Mouse (Mus musculus) heart, embryonic 12.5 days (tissue): Measurements from ENCODE around the gene Xrn2. TPM values are rescaled to one million over a fixed set of nuclear protein-coding genes. Genes with fewer than 3 reads are reported as not detected.
"Not testable (repeated sequence)": the region's sequence is repeated elsewhere in the genome, so short reads cannot be mapped to it uniquely, and the experiment has no call there.

Experiments
- ATAC-seq: fragments of 200-750 bp; cut with Nextera tagmentation; 2 replicates; pipeline ENCODE4 v1.8.0; 2017; ENCODE audit warnings: moderate TSS enrichment, moderate library complexity; ENCODE audit not compliant: insufficient number of reproducible peaks, low FRiP score
- H3K27ac ChIP-seq: fragments of 300-500 bp; sonication (generic); 2 replicates; pipeline ENCODE4 v1.5.1; 2016; ENCODE audit warnings: mild to moderate bottlenecking, moderate library complexity; ENCODE audit not compliant: poor library complexity, severe bottlenecking
- H3K27me3 ChIP-seq: fragments of 300-500 bp; sonication (generic); replicated peaks from 2 replicates; pipeline ENCODE4 v1.6.1; 2016; ENCODE audit warnings: mild to moderate bottlenecking, moderate library complexity
- H3K36me3 ChIP-seq: fragments of 300-500 bp; sonication (generic); 2 replicates; pipeline ENCODE4 v1.6.1; 2016; ENCODE audit warnings: mild to moderate bottlenecking, moderate library complexity
- H3K4me1 ChIP-seq: fragments of 300-500 bp; sonication (generic); replicated peaks from 2 replicates; pipeline ENCODE4 v1.6.1; 2016; ENCODE audit warnings: mild to moderate bottlenecking
- H3K4me2 ChIP-seq: fragments of 300-500 bp; sonication (generic); 2 replicates; pipeline ENCODE4 v1.6.1; 2016; ENCODE audit warnings: mild to moderate bottlenecking, moderate library complexity
- H3K4me3 ChIP-seq: fragments of 300-500 bp; sonication (generic); 2 replicates; pipeline ENCODE4 v1.5.1; 2016; ENCODE audit warnings: mild to moderate bottlenecking
- H3K9ac ChIP-seq: fragments of 300-500 bp; sonication (generic); 2 replicates; pipeline ENCODE4 v1.6.1; 2016; ENCODE audit warnings: mild to moderate bottlenecking, moderate library complexity
- H3K9me3 ChIP-seq: fragments of 300-500 bp; sonication (generic); replicated peaks from 2 replicates; pipeline ENCODE4 v1.6.1; 2016; ENCODE audit warnings: mild to moderate bottlenecking, moderate library complexity
- WGBS: fragments of 180-500 bp; shearing (Covaris S2); methylation state at CpG from one replicate; pipeline ENCODE4 v1.1.7; 2016; 5-methylcytosine and 5-hydroxymethylcytosine counted together
- polyA plus RNA-seq: library from polyadenylated mRNA; unstranded; fragments of >200 nt; fragmentation: Nextera tagmentation; extraction: Ambion mirVana; gene quantifications from 2 replicates; pipeline ENCODE4 v1.2.1, GENCODE M21; 2016

Gene Xrn2
- polyA plus RNA-seq, 1 experiment from 2014 or later = 62.0 TPM

DNA sequence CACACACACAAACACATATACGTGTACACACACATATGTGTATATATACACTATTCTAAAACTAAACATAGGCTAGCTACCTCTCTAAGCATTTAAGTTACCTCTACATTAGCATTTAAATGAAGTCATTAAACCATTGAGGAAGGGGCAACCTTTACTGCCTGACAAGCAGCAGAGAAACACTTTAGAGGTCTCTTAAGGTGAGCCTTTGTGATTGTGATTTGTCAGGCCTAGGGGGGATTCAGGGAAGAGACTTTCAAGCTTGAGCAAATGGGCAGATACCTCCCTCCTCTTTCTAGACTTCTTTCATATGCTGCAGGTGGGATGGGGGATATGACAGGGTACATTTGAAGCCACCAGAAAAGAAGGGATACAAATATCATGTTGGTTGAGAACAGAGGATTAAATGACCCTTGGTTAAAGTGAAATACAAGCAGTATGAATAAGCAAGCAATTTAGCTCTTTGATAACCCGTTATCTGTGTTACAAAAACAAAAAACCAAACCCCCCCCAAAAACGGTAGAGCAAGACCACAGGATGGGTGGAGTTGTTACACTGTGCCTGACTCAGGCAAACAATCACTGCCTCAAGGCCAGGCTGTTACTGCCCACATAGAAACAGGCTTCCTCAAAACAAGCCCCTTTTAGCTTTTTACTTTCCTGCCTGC lies 1.2 kb upstream of the Xrn2 start:
- Histone ChIP-seq H3K4me2 (peak overlapping the region; percentile 74), H3K27me3 (no peaks in the 10 kb centered on the region), H3K9me3 (no peaks in the 10 kb centered on the region), H3K4me1 (peaks cover 17% of the 10 kb centered on the region), H3K36me3 (0 out of 2 replicates have a peak, but pooled peaks cover 9% of the 10 kb centered on the region), H3K27ac (peak overlapping the region; percentile 99), H3K4me3 (peak overlapping the region; percentile 74), H3K9ac (peak overlapping the region; percentile 80)
- WGBS = 60% methylated on average over 3 of the region's 3 CpGs
- ATAC-seq = no peak

DNA sequence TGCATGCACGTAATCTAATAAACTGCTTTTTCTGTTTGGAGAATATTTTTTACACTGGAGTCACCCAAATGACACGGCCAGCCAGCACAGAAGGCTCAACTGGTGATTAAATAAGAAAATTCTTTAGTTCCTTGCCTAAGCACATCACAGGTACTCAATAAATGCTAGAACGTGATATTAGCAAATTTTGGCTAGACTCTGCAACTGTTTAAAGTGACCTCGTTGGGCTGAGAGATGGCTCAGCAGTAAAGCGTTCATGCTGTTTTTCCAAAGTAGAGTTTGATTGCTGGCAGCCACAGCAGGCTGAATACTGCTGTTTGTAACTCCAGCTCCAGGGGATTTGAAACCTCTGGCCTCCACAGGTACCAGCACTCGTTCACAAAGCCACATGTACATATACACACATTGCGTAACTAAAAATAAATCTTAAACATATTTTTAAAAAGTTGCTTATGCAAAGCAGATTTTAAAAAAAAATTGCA lies 614 bp upstream of the Xrn2 start:
- Histone ChIP-seq H3K36me3 (0 out of 2 replicates have a peak, but pooled peaks cover 9% of the 10 kb centered on the region), H3K4me3 (peak overlapping the region; percentile 74), H3K4me1 (peaks cover 17% of the 10 kb centered on the region), H3K27me3 (no peaks in the 10 kb centered on the region), H3K4me2 (peak overlapping the region; percentile 74), H3K27ac (peak overlapping the region; percentile 99), H3K9me3 (no peaks in the 10 kb centered on the region), H3K9ac (peak overlapping the region; percentile 80)
- no peak for ATAC-seq
- WGBS = 47% methylated on average over 7 of the region's 7 CpGs

DNA sequence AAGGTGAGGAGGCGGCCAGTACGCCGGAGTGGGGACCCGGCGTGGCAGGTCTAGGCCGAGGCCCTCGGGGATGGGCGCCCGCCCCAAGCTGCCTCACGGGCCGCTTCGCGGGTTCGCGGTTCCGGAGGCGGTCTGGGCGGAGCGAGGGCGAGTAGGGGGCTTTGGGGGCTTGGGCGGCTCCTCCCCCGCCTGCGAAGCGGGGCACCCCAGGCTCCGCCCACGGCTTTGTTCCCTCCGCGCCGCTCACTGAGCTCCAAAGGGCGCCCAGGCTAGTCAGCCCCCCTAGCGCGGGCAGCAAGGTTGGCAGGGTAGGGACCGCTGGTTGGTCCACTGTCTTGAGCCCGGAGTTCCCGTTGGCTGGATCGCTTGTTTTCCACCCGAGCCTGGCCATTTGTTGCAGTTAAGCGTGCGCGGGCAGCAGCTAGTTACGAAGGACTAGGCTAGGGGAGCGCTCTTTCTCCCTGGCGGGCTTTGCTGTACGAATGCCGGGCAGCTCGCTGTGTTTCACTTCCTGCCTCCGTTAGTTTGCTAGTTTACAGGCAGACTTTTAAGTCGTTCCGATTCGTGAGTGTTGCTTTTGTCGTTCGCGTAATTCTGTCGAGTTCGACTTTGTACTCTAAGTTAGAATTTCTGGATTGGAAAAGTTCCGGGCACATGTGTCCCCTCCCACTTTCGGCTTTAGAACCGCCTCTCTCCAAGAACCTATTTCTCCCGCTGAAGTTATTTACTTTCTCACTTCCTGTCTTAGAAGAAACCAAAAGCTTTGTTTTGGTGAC lies 586 bp downstream of the Xrn2 start:
- H3K9me3 ChIP-seq = no peaks in the 10 kb centered on the region
- H3K4me1 ChIP-seq = peaks cover 17% of the 10 kb centered on the region
- H3K4me2 ChIP-seq = peak overlapping the region; percentile 74
- peak; percentile 87 for ATAC-seq
- no peaks in the 10 kb centered on the region for H3K27me3 ChIP-seq
- H3K9ac ChIP-seq = peak overlapping the region; percentile 80
- WGBS = under 1% methylated on average over 59 of the region's 59 CpGs
- H3K4me3 ChIP-seq = peak overlapping the region; percentile 74
- H3K27ac ChIP-seq = peak overlapping the region; percentile 99
- H3K36me3 ChIP-seq = 0 out of 2 replicates have a peak, but pooled peaks cover 9% of the 10 kb centered on the region

DNA sequence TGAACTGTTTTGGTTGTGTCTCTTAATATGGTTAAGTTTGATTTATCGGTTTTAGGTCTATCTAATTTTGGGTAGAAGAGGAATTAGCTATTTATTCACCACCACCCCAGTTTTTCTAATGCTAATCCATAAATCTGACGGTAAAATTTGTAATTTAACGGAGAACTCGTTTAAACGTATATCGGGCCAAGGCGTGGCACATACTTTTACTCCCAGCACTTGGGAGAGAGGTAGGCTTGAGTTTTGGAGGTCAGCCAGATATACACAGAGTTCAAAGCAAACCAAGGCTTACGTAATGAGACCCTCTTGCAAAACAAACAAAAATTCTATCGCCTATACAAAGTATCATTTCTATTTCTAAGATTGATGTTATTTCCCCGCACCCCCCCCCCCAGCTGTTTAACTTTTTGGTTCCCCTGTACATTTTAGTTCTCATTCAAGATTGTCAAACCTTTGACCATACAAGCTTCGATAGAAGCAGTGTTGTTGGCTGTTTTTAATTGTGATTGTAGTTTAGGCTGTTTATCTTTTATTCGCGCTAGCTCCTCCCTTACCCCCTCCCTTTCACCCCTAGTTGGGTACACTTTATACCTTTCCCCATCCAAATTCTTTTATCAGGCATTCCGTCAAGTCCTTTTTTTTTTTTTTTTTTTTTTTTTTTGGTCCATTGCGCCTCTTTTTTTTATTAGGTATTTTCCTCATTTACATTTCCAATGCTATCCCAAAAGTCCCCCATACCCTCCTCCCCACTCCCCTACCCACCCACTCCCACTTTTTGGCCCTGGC lies 1.5 kb downstream of the Xrn2 start:
- no peak for ATAC-seq
- H3K4me3 ChIP-seq = peak overlapping the region; percentile 74
- 24% methylated on average over 15 of the region's 15 CpGs for WGBS
- H3K36me3 ChIP-seq = 0 out of 2 replicates have a peak, but pooled peaks cover 9% of the 10 kb centered on the region
- peaks cover 17% of the 10 kb centered on the region for H3K4me1 ChIP-seq
- peak overlapping the region; percentile 99 for H3K27ac ChIP-seq
- H3K9me3 ChIP-seq = no peaks in the 10 kb centered on the region
- peak overlapping the region; percentile 80 for H3K9ac ChIP-seq
- no peaks in the 10 kb centered on the region for H3K27me3 ChIP-seq
- peak overlapping the region; percentile 74 for H3K4me2 ChIP-seq

DNA sequence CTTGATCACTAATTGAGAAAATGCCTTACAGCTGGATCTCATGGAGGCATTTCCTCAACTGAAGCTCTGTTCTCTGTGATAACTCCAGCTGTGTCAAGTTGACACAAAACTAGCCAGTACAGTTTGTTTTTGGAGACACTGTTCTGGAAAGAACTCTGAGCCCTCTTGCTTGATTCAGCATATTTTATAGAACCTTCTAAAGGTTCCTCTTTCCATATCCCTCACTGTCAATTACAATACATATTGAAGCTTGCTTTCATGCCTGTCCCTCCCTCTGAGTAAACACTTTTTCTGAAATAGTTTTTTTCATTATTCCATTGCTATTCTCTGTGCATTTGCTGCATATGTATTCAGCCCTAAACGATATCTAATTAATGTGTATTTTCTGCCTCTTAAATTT lies 9.2 kb downstream of the Xrn2 start:
- H3K36me3 ChIP-seq, H3K4me1 ChIP-seq, H3K27me3 ChIP-seq, H3K4me2 ChIP-seq, H3K4me3 ChIP-seq, H3K27ac ChIP-seq, ATAC-seq, H3K9ac ChIP-seq, H3K9me3 ChIP-seq: not testable (repeated sequence)
- 95% methylated on average over 1 of the region's 1 CpGs for WGBS

DNA sequence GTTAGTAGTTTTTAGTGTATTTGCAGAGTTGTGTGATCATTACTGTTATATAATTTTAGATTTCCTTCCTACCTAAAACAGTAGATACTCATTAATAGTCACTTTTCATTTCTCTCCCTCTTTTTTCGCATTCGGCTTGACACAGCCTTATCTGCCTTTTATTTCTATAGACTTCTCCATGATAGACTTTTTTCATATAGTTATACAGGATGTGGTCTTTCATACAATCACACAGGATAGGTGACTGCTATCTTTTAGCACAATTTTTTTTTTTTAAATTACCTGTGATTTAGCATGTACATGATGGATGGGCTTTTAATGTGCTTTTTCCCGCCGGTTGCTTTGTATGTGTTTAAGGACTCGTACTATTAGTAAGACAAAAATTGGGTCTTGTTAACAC lies 10.3 kb downstream of the Xrn2 start:
- 94% methylated on average over 5 of the region's 5 CpGs for WGBS
- Histone ChIP-seq H3K36me3 (peaks cover 11% of the 10 kb centered on the region), H3K9me3 (no peaks in the 10 kb centered on the region), H3K4me3 (no peak overlapping the region), H3K27me3 (no peaks in the 10 kb centered on the region), H3K4me1 (no peaks in the 10 kb centered on the region), H3K4me2 (no peak overlapping the region), H3K9ac (no peak overlapping the region), H3K27ac (no peak overlapping the region)
- no peak for ATAC-seq

DNA sequence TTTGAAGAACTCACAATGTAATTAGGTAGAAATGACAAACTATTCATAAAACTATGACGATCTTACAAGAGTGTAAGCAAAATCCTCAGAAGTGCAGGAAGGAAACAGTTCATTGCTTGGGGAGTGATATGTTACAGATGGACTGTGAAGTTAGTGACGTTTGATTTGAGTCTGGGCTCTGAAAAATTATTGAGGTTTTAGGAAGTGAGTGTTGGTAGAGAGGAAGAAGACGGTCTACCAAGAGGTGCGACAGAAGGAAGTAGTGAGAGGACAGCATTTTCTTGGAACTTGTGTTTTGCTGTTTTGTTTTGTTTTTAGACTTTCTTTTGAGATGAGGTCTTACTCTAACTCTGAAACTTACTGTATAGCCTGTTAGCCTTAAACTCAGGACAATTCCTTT lies 10.8 kb downstream of the Xrn2 start:
- WGBS = 75% methylated on average over 4 of the region's 4 CpGs
- H3K4me3 ChIP-seq = no peak overlapping the region
- no peak overlapping the region for H3K9ac ChIP-seq
- H3K27ac ChIP-seq = no peak overlapping the region
- H3K4me2 ChIP-seq = no peak overlapping the region
- no peaks in the 10 kb centered on the region for H3K27me3 ChIP-seq
- H3K36me3 ChIP-seq = peaks cover 12% of the 10 kb centered on the region
- ATAC-seq = no peak
- no peaks in the 10 kb centered on the region for H3K9me3 ChIP-seq
- H3K4me1 ChIP-seq = no peaks in the 10 kb centered on the region

DNA sequence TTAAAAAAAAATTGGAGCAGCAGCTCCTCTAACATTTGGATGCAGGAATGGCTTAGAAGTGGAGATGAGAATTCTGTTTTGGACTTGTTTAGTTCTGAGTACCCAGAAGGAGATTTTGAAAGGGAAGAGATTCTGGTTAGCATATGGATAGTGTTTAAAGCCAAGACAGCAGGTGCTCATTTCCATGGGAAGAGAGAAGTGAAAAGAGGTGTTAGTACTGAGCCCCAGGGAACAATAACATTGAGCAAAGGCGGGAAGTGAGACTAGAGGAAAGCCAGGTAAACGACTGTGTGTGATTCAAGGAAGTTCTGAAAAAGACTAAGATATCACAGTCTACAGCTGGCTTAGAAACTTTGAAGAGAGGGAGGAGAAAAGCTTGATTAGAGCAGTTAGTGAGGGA lies 20.3 kb downstream of the Xrn2 start:
- no peak overlapping the region for H3K27ac ChIP-seq
- H3K9me3 ChIP-seq = no peaks in the 10 kb centered on the region
- WGBS = 63% methylated on average over 2 of the region's 2 CpGs
- ATAC-seq = no peak
- no peak overlapping the region for H3K4me3 ChIP-seq
- no peak overlapping the region for H3K9ac ChIP-seq
- no peaks in the 10 kb centered on the region for H3K27me3 ChIP-seq
- no peak overlapping the region for H3K4me2 ChIP-seq
- no peaks in the 10 kb centered on the region for H3K4me1 ChIP-seq
- H3K36me3 ChIP-seq = peaks cover 47% of the 10 kb centered on the region

DNA sequence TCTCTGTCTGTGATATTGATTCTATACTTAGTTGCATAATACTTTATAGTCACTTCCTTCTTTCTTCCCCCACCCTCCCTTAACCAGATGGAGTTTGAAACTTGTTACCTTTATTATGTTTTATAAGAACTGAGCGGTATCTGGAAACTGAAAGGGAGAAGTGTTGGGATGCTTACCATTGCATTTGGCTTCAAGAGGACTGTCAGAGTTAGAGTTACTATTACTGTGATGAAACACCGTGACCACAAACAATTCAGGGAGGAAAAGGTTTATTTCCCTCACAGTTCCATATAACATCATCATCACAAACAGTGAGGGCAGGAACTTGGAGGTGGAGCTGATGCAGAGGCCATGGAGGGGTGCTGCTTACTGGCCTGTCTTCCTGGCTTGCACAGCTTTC lies 23.1 kb downstream of the Xrn2 start:
- no peak overlapping the region for H3K4me3 ChIP-seq
- WGBS = 92% methylated on average over 2 of the region's 2 CpGs
- ATAC-seq = no peak
- H3K27ac ChIP-seq = no peak overlapping the region
- no peak overlapping the region for H3K9ac ChIP-seq
- no peaks in the 10 kb centered on the region for H3K27me3 ChIP-seq
- no peaks in the 10 kb centered on the region for H3K9me3 ChIP-seq
- no peaks in the 10 kb centered on the region for H3K4me1 ChIP-seq
- H3K36me3 ChIP-seq = peaks cover 40% of the 10 kb centered on the region
- no peak overlapping the region for H3K4me2 ChIP-seq

DNA sequence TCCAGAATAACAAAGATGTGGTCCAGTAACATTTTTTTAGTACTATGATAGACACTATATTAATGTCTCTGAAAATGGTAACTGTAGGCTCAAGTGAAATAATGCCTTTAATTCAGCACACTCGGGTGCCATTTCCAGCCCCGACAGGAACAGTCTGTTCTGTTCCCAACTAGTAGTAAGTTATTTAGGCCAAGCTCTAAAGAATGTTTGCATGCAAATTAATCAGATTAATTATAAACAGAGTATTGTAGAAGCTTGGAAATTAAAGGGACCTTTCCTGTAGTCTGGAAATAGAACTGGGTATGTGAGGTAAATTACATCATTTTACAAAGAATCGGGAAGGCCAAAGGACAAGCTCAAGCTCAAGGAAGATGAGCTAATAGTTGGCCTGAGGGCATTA lies 34.3 kb downstream of the Xrn2 start:
- no peak overlapping the region for H3K27ac ChIP-seq
- no peak overlapping the region for H3K4me3 ChIP-seq
- peaks cover 48% of the 10 kb centered on the region for H3K36me3 ChIP-seq
- 88% methylated on average over 3 of the region's 3 CpGs for WGBS
- no peak overlapping the region for H3K9ac ChIP-seq
- no peak overlapping the region for H3K4me2 ChIP-seq
- ATAC-seq = no peak
- H3K4me1 ChIP-seq = no peaks in the 10 kb centered on the region
- no peaks in the 10 kb centered on the region for H3K27me3 ChIP-seq
- H3K9me3 ChIP-seq = no peaks in the 10 kb centered on the region
